Mouse (Mus musculus) stomach, embryonic 16.5 days (tissue): Measurements from ENCODE around the gene Mapk8ip3. TPM values are rescaled to one million over a fixed set of nuclear protein-coding genes. Genes with fewer than 3 reads are reported as not detected.

Experiments used
- ATAC-seq: fragments of 200-750 bp; cut with Nextera tagmentation; 2 replicates; pipeline ENCODE4 v1.8.0; 2017; ENCODE audit warnings: moderate number of reproducible peaks, moderate TSS enrichment; ENCODE audit not compliant: insufficient read depth, low FRiP score
- H3K27ac ChIP-seq: fragments of 300-500 bp; sonication (generic); 2 replicates; pipeline ENCODE4 v1.5.1; 2014; ENCODE audit warnings: low read length
- H3K27me3 ChIP-seq: fragments of 300-500 bp; sonication (generic); 2 replicates; pipeline ENCODE4 v1.6.1; 2014; ENCODE audit warnings: low read length, control low read depth, mixed read lengths; ENCODE audit not compliant: control insufficient read depth, insufficient read depth
- H3K36me3 ChIP-seq: fragments of 300-500 bp; sonication (generic); 2 replicates; pipeline ENCODE4 v1.6.1; 2014; ENCODE audit warnings: low read length; ENCODE audit not compliant: control insufficient read depth, insufficient read depth
- H3K4me1 ChIP-seq: fragments of 300-500 bp; sonication (generic); 2 replicates; pipeline ENCODE4 v1.6.1; 2014; ENCODE audit warnings: low read length, control low read depth, mixed read lengths; ENCODE audit not compliant: control insufficient read depth, insufficient read depth
- H3K4me2 ChIP-seq: fragments of 300-500 bp; sonication (generic); 2 replicates; pipeline ENCODE4 v1.6.1; 2014; ENCODE audit warnings: low read depth, low read length, mixed read lengths
- H3K4me3 ChIP-seq: fragments of 300-500 bp; sonication (generic); replicated peaks from 2 replicates; pipeline ENCODE4 v1.5.1; 2014; ENCODE audit warnings: mild to moderate bottlenecking, low read length
- H3K9ac ChIP-seq: fragments of 300-500 bp; sonication (generic); 2 replicates; pipeline ENCODE4 v1.6.1; 2014; ENCODE audit warnings: low read length
- H3K9me3 ChIP-seq: fragments of 300-500 bp; sonication (generic); replicated peaks from 2 replicates; pipeline ENCODE4 v1.6.1; 2016; ENCODE audit warnings: low read length, control low read depth; ENCODE audit not compliant: control insufficient read depth
- WGBS: fragments of 180-500 bp; shearing (Covaris S2); extraction: QIAGEN DNeasy Blood & Tissue Kit; methylation state at CpG from one replicate; pipeline ENCODE4 v1.1.7; 2014; 5-methylcytosine and 5-hydroxymethylcytosine counted together
- polyA plus RNA-seq: library from polyadenylated mRNA; unstranded; fragments of >200 nt; fragmentation: Nextera tagmentation; extraction: Ambion mirVana; gene quantifications from 2 replicates; pipeline ENCODE4 v1.2.1, GENCODE M21; 2015

Mapk8ip3 gene
- polyA plus RNA-seq, 1 experiment from 2014 or later, result 33.4 TPM

GRCm38 (mm10) chr17:24907591-24907990 is 29.2 kb downstream of the Mapk8ip3 start:
- Histone ChIP-seq H3K9ac (no peak overlapping the region), H3K27me3 (no peaks in the 10 kb centered on the region), H3K9me3 (no peaks in the 10 kb centered on the region), H3K27ac (no peak overlapping the region), H3K4me3 (no peak overlapping the region), H3K4me2 (no peak overlapping the region), H3K4me1 (no peaks in the 10 kb centered on the region), H3K36me3 (peaks cover 52% of the 10 kb centered on the region)
- ATAC-seq, result no peak
- WGBS, result 97% methylated on average over 2 of the region's 2 CpGs

- no peak for ATAC-seq
- 86% methylated on average over 9 of the region's 9 CpGs for WGBS
- no peak overlapping the region for H3K9ac ChIP-seq
- no peaks in the 10 kb centered on the region for H3K4me1 ChIP-seq
- H3K27me3 ChIP-seq, result no peaks in the 10 kb centered on the region
- H3K4me3 ChIP-seq, result no peak overlapping the region
- H3K36me3 ChIP-seq, result peaks cover 62% of the 10 kb centered on the region
- H3K27ac ChIP-seq, result no peak overlapping the region
- H3K9me3 ChIP-seq, result no peaks in the 10 kb centered on the region
- H3K4me2 ChIP-seq, result no peak overlapping the region
Observed at GRCm38 (mm10) chr17:24903767-24904166, 33.0 kb downstream of the Mapk8ip3 start.

DNA sequence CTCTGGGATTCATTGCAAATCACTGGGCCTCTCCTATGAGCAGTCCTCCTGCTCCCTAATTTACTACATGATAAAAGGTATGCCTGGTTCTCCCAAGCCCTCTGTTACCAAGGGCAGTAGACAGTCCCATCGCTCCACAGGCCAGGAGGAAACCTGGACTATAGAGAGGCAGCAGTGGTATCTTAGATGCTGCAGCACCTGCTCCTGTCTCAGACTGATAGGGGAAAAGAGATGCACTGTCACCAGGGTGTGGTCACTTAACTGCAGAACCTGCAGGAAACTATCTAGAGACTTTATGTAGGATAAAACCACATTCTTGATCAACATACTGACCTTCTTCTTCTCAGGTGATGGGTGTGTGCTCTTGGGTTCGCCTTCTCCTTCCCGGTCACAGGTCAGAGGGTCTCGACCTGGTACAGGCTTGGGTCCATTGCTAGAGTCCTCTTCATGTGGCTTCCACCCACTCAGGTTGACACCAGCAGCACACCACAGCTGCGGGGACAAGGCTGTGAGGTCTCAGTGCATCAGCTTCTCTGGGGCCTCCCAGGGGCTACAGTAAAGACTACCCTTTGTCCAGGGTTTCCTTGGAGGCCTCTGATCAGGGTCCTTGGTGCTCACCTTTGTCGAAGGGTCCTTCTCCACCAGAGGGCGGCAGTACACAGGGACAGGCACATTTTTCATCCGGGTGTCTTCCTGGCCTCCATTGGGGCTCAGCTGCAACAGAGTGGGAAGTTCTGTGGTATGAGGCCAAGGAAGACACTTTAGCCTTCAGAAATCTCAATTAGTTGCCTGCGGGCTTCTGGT is 33.9 kb downstream of the Mapk8ip3 start:
- WGBS, result 72% methylated on average over 9 of the region's 9 CpGs
- Histone ChIP-seq H3K4me1 (no peaks in the 10 kb centered on the region), H3K9ac (no peak overlapping the region), H3K4me2 (no peak overlapping the region), H3K9me3 (no peaks in the 10 kb centered on the region), H3K27me3 (no peaks in the 10 kb centered on the region), H3K27ac (no peak overlapping the region), H3K4me3 (no peak overlapping the region), H3K36me3 (peaks cover 55% of the 10 kb centered on the region)
- ATAC-seq, result peak; percentile 33; the same call in 1 of the 2 replicates

DNA sequence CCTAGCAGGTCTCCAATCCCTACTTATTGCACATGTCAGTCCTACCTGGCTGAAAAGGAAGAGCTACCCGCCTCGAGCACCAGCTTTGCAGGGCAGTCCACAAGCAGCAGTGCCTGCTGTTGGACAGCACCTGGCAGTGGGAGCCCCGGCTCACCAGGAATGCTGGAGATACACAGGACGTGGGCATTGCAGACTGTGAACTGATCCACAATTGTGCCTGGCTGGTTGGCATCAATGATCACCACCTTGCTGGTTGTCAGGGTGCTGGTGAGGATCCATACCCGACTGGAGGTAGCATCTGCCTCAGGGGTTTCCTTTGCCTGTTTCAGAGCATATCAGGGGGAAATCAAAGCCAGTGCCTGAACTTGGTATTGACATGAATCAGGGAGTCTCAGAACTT is 34.7 kb downstream of the Mapk8ip3 start:
- Histone ChIP-seq H3K9ac (no peak overlapping the region), H3K27ac (no peak overlapping the region), H3K27me3 (no peaks in the 10 kb centered on the region), H3K4me3 (no peak overlapping the region), H3K36me3 (peaks cover 50% of the 10 kb centered on the region), H3K9me3 (no peaks in the 10 kb centered on the region), H3K4me1 (peaks cover 6% of the 10 kb centered on the region), H3K4me2 (no peak overlapping the region)
- ATAC-seq, result no peak
- 88% methylated on average over 5 of the region's 5 CpGs for WGBS

GRCm38 (mm10) chr17:24900014-24900413 is 36.8 kb downstream of the Mapk8ip3 start:
- peaks cover 17% of the 10 kb centered on the region for H3K4me1 ChIP-seq
- H3K4me2 ChIP-seq, result no peak overlapping the region
- ATAC-seq, result no peak
- peaks cover 41% of the 10 kb centered on the region for H3K36me3 ChIP-seq
- H3K4me3 ChIP-seq, result no peak overlapping the region
- 94% methylated on average over 6 of the region's 6 CpGs for WGBS
- H3K9me3 ChIP-seq, result no peaks in the 10 kb centered on the region
- H3K27ac ChIP-seq, result no peak overlapping the region
- H3K9ac ChIP-seq, result no peak overlapping the region
- no peaks in the 10 kb centered on the region for H3K27me3 ChIP-seq

GRCm38 (mm10) chr17:24899153-24899552 is 37.6 kb downstream of the Mapk8ip3 start:
- 84% methylated on average over 5 of the region's 5 CpGs for whole genome bisulfite sequencing
- Histone ChIP-seq H3K27ac (no peak overlapping the region), H3K27me3 (no peaks in the 10 kb centered on the region), H3K9ac (no peak overlapping the region), H3K9me3 (no peaks in the 10 kb centered on the region), H3K4me2 (no peak overlapping the region), H3K36me3 (peaks cover 34% of the 10 kb centered on the region), H3K4me3 (no peak overlapping the region), H3K4me1 (peaks cover 19% of the 10 kb centered on the region)
- no peak for ATAC-seq

- Histone ChIP-seq H3K4me2 (no peak overlapping the region), H3K4me1 (peaks cover 24% of the 10 kb centered on the region), H3K4me3 (no peak overlapping the region), H3K9me3 (no peaks in the 10 kb centered on the region), H3K36me3 (peaks cover 29% of the 10 kb centered on the region), H3K9ac (no peak overlapping the region), H3K27me3 (no peaks in the 10 kb centered on the region), H3K27ac (no peak overlapping the region)
- WGBS, result 78% methylated on average over 4 of the region's 4 CpGs
- no peak for ATAC-seq
Observed at GRCm38 (mm10) chr17:24898041-24898854, 38.5 kb downstream of the Mapk8ip3 start.

GRCm38 (mm10) chr17:24897600-24897999 is 39.2 kb downstream of the Mapk8ip3 start:
- Histone ChIP-seq H3K4me1 (peaks cover 24% of the 10 kb centered on the region), H3K27me3 (no peaks in the 10 kb centered on the region), H3K27ac (no peak overlapping the region), H3K4me3 (no peak overlapping the region), H3K9ac (peak overlapping the region; percentile 96), H3K4me2 (peak overlapping the region; percentile 99), H3K9me3 (no peaks in the 10 kb centered on the region), H3K36me3 (peaks cover 29% of the 10 kb centered on the region)
- ATAC-seq, result no peak
- WGBS, result 76% methylated on average over 4 of the region's 4 CpGs

GRCm38 (mm10) chr17:24896993-24897269 is 39.8 kb downstream of the Mapk8ip3 start:
- peaks cover 24% of the 10 kb centered on the region for H3K4me1 ChIP-seq
- peak overlapping the region; percentile 99 for H3K4me2 ChIP-seq
- H3K9ac ChIP-seq, result peak overlapping the region; percentile 96
- peak overlapping the region; percentile 79 for H3K4me3 ChIP-seq
- H3K36me3 ChIP-seq, result peaks cover 26% of the 10 kb centered on the region
- WGBS, result 31% methylated on average over 11 of the region's 11 CpGs
- peak overlapping the region; percentile 66; the same call in 1 of the 2 replicates for H3K27ac ChIP-seq
- ATAC-seq, result no peak
- H3K27me3 ChIP-seq, result no peaks in the 10 kb centered on the region
- H3K9me3 ChIP-seq, result no peaks in the 10 kb centered on the region
